Mouse (Mus musculus): Measurements from ENCODE around the gene Dio1.

The Dio1 gene

DNA sequence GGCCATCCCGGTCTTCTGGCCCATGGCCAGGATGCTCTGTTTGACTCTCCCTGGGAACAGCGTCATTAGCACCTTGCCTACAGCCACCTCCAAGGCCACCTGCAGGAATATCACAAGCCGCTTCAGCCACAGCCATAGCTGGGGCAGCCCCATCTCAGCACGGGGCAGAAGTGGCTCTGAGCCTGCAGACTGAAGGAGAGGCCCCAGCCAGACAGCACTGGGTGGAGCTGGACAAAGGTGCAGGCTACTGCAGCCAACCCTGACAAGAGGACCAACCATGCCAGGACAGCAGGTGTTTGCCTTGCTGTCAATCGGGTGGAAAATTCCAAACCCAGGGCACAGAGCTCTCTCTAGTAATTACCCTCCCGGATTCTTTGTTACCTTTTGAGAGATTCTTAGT is at the start of gene Dio1:
Dio1 (minus strand) TSS at position 204 of the 400 bp plus-strand sequence.
- DNase-seq (ENCODE audit: low spot score in 2 of 2) = no peak

DNA sequence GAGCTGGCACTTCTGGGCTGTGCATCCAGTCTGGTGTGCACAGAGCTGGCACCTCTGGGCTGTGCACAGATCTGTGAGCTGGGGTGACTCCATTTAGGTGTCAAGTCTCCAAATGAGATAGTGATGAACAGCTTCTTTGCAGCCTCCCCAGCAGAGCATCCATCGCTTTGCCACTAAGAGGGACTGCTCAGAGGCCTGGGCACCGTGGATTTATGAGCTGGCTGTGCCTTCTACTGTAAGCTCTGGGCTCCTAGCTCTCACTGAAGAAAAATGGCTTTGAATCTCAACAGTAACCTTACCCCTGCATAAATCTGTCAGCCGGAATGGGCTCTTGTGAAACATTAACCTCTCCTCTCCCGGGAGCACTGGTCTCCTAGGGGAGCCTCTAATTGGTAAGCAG is 47.6 kb upstream of the Dio1 start:
- DNase-seq (ENCODE audit: low spot score in 2 of 2) = no peak

GRCm38 (mm10) chr4:107354126-107354525 is 47.2 kb upstream of the Dio1 start:
- no peak for DNase-seq (ENCODE audit: low spot score in 2 of 2)

DNA sequence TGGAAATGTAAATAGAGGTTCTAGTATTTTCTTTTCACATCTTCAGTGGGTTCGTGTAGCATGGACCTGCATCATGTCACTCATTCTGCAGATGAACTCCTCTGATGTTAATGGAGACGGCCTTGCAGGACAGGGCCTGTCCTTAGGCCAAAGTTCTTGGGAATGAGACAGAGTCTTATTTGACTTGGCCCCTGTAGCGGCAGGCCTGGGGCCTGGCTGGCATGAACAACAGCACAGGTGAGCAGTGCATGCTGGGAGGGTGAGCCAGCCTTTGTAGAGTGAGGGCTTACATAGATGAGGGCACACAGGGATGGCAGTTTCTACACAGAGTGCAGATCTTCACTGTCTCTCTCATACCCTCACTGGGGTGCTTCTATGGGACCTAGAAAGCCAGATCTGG is 46.6 kb upstream of the Dio1 start:
- DNase-seq (ENCODE audit: low spot score in 2 of 2) = no peak

DNA sequence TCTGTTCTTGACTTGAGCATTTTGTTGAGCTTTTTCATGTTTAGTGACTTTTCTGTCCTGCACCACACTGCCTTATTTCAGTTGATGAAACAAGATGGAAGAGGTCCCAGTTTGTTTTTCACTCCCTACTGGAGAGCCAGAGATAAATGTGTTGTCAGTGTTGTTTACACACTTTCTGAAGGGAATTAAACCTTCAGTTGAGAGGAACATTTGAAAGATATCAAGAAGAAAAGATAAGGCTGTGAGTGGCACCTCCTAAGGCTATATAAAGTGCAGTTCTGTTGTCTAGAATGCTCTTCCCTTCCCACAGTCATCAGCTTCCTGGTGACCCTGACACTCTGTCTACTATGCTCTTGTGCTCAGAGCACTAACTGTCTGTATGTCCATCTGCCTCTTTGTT is 44.4 kb upstream of the Dio1 start:
- no peak for DNase-seq (ENCODE audit: low spot score in 2 of 2)

- DNase-seq (ENCODE audit: low spot score in 2 of 2) = peak in 1 of 2 experiments; percentile 46
These were observed 42.5 kb upstream of the Dio1 start for GRCm38 (mm10) chr4:107349311-107350008.

DNA sequence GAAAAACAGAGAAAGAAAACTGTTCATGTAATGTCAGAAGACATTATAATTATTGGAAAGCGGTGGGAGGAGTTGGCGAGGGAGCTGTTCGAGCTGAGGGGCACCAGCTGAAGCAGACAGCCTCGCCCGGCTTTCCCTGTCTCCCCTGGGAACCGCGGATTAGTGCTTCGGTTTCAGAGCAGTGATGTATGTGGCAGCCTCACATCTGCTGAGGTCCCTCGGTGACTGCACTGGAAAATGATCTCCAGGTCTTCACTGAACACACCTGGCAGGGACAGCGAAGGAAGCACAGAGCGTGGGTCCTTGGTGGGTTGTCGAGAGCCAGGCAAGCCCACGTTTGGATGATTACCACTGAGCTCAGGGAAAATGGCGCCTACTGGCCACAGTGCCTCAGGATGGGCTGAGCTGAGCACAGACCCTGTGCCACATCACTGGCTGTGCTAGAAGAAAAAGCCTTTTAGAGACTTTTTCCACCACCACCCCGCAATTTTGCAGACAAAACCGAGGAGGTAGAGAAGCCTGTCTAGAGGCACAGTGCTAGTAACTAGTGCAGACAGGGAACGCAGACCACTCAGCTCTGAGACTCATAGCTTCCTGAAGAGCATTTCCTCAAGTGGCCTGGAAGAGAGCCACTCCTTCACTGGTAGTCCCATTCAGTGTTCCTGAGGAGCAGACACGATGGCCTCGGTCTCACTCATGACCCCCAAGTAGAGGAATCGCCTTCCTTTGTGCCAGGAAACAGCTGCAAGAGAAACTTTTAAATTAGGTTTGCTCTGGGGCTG is 41.8 kb upstream of the Dio1 start:
- DNase-seq (ENCODE audit: low spot score in 2 of 2) = no peak

- no peak for DNase-seq (ENCODE audit: low spot score in 2 of 2)
These were observed 40.3 kb upstream of the Dio1 start for GRCm38 (mm10) chr4:107347221-107347620.

- DNase-seq (ENCODE audit: low spot score in 2 of 2) = peak; percentile 28 to 29
These were observed 37.6 kb upstream of the Dio1 start for GRCm38 (mm10) chr4:107344612-107345011.

- DNase-seq (ENCODE audit: low spot score in 2 of 2) = no peak
These were observed 34.4 kb upstream of the Dio1 start for GRCm38 (mm10) chr4:107341354-107341753.

- no peak for DNase-seq (ENCODE audit: low spot score in 2 of 2)
These were observed 30.5 kb upstream of the Dio1 start for GRCm38 (mm10) chr4:107337455-107337854.

GRCm38 (mm10) chr4:107336356-107336755 is 29.4 kb upstream of the Dio1 start:
- no peak for DNase-seq (ENCODE audit: low spot score in 2 of 2)

DNA sequence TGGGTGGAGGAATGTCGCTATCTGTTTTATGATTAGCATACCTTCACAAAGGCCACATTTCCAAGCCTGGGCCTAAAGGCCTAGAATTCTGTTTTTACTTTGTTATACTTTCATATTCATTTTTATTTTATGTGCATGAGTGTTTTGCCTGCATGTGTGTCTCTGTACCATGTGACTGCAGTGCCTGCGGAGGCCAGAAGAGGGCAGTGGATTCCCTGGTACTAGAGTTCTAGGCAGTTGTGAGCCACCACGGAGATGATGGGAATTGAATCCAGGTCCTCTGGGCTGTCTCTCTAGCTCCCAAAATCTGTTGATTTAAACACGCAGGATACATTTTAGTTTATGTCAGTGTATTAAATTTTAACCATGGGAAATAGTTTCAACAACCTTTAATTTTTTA is 26.5 kb upstream of the Dio1 start:
- no peak for DNase-seq (ENCODE audit: low spot score in 2 of 2)

DNA sequence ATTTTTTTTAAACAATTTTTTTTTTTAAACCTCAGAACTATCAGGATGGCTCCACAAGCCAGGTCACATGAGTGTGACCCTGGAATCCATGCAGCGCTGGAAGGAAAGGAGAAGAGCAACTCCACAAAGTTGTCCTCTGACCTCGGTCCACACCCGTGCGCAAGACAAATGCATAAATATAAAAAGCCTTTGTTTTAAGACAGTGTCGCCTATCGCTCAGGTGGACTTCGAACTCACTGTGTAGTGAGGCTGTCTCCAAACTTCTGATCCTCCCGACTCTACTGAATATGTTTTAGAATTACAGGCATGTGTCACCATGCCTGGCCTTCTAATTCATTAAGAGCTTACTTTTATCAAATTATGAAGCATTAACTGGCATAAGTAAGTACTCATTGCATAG is 21.6 kb upstream of the Dio1 start:
- DNase-seq (ENCODE audit: low spot score in 2 of 2) = no peak

- no peak for DNase-seq (ENCODE audit: low spot score in 2 of 2)
These were observed 16.1 kb upstream of the Dio1 start for GRCm38 (mm10) chr4:107323113-107323512.

DNA sequence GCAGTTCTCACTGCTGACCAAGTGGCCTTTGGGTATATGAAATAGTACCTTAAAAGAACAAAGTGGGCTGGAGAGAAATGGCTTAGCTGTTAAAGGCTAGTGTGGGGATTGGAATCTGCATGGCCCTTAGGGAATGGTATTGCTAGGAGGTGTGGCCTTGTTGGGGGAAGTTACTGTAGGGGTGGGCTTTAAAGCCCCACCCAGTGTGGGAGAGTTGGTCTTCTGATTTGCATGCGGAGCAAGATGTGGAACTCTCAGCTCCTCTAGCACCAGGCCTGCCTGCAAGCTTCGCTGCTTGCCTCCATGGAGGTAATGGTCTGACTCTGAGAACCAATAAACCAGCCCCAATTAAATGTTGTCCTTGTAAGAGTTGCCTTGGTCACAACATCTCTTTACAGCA is 14.1 kb upstream of the Dio1 start:
- DNase-seq (ENCODE audit: low spot score in 2 of 2) = no peak

DNA sequence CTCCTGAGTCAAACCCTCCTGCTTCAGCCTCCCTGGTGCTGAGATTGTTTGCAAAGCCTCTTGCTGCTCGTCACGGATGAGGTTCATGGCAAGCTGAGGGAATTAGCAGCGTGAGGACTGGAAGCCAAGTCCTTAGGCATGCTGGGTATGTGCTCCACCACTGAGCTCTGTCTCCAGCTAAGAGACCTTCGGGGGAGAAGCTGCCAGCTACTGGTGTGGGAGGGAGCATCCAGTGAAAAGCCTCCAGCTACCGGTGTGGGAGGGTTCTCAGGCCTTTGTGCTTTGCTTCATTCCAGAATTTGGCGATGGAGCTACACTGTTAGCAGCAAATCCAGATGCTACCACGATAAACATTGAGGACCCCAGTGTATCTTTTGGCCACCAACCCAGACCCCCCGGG is 11.7 kb upstream of the Dio1 start:
- no peak for DNase-seq (ENCODE audit: low spot score in 2 of 2)

DNA sequence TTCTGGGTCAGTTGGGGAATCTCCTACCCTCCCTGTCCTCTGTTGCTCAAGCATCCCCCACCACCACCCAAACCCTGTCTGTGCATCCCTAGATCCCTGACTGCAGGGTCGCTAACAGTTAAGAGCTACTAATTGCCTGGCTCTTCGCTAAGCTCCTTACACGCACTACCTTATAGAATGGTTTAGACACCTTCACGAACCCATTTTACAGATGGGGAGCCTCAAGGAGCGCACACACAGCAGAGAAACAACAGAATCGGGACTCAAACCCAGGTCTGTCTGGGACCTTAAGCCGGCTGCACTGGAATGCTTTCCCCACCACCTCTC is 7.5 kb upstream of the Dio1 start:
- DNase-seq (ENCODE audit: low spot score in 2 of 2) = no peak

DNA sequence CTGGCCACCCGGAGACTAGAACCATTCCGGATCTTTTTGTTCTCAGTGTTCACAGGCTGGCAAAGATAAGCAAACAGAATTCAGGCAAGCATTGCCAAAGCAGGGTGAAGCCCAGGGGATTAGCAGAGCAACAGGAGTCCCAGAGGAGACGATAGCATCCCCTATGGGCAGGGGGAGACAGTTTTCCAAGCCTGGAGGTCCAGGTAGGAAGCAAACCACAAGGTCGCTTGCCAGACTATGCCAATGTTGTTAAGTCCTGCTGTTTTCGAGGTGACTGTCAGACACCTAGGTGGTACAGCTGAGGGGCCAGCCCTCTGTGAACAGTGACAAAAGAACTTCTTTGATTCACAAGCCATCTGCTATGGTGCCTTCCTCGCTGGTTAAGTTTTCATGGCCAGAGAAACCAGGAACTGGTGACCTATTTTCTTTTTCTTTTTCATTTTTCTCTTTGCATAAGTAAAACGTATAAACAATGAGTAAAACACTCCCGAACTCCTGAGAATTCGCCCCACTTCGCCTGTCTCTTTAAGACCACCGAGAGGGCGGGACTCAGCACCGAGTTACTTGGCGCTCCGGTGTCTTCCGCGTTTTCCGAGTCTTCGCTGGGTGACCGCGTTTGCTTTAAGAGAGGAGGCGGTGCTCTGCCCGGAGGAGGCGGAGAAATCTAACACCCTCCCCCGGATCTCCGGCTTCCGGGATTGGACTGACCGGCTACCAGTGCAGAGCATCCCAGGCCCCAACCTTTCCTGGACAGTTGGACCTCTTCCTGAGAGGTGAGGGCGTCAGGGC is 6.9 kb upstream of the Dio1 start, which contains the start of gene Yipf1:
Yipf1 (plus strand) TSS at position 674 of the 789 bp plus-strand sequence.
- DNase-seq (ENCODE audit: low spot score in 2 of 2) = peak; percentile 61 to 88

DNA sequence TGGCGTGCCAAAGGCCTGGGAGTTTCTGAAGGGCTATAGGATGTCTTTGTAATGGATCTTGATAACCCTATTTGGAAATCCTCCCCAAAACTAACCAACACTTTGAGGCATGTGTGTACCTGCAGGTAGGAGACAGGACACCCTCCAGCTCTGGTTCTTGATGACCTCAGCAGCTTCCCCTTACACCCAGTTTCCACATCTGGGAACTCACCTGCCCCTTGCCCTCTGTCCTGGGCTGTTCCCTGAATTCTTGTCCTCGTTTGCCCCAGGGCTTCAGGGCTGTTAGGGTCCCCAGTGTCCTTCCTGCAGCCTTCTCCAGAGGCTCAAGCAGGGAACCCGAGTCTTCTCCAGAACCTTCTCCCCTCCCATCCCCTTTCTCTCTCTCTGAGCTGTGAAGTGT is 3.4 kb downstream of the Dio1 start:
- DNase-seq (ENCODE audit: low spot score in 2 of 2) = no peak

DNA sequence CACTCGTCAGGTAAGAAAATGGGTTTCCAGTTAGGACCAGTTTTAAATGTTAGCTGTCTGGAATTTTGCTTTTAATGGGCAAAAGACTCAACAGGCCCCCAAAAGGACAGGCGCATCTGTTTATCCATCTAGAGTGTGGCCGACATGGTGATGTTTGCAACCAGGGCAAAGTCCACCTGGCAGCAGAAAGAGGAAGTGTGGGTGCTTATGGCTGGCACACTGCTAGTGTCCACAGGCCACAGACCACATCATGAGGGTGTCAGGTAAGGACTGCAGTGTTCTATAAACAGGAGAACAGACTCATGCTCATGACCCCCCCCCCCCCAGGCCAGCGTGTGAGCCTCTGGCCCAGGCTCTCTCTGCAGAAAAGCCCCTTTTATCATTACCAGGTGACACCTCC is 4.1 kb downstream of the Dio1 start:
- DNase-seq (ENCODE audit: low spot score in 2 of 2) = no peak

DNA sequence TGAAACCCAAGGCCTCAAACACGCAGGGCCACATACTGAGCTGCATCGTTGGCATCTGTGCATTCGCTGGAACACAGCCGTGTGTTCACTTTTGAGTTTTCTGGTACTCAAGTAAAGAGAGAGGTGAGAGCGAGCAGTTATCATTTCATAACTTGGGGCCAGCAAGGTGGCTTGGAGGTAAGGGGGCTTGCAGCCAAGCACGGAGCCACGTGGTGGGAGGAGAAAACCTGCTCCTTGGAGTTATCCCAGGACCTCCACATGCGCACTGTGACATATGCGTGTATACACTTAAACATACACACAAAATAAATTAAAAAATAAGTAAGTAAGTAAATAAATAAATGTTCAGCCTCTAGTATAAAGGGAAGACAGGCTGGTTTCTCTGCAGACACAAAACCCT is 4.7 kb downstream of the Dio1 start:
- DNase-seq (ENCODE audit: low spot score in 2 of 2) = no peak
